ENCODE assay signal across 8 mouse cellular contexts in genomic region chr2:140170803-140171553, GRCm38 (mm10). TPM values are rescaled to one million over a fixed set of nuclear protein-coding genes. Genes with fewer than 3 reads are reported as not detected.
A peak's percentile ranks its signal among the peaks of the same experiment; 100 is the strongest.
DNase-seq lines count a peak whose midpoint lies in the region; ATAC-seq lines count a peak whose summit lies in the region.

No protein-coding gene starts in this region.

- H3K9ac ChIP-seq in hindbrain, embryonic 13.5 days: peak overlapping the region; percentile 91

- peak overlapping the region; percentile 66 for H3K4me2 ChIP-seq in hindbrain, embryonic 13.5 days

- peak overlapping the region; percentile 89 for H3K4me3 ChIP-seq in hindbrain, embryonic 13.5 days

- no peaks in the 10 kb centered on the region for H3K27me3 ChIP-seq in hindbrain, embryonic 13.5 days

- DNase-seq in cerebellum, adult 9-10 months: peak; percentile 24
- no peak for DNase-seq in cerebellum, postnatal 36 days
- peak; percentile 12 for DNase-seq in thymus, postnatal 4 days
- no peak for DNase-seq in thymus, adult 18-20 months
- no peak for DNase-seq in urinary bladder, postnatal 4 days (ENCODE audit: low spot score in 2 of 2)
- DNase-seq in thymus, postnatal 0 days (ENCODE audit: low spot score): no peak

- peaks cover 27% of the 10 kb centered on the region for H3K4me1 ChIP-seq in hindbrain, embryonic 13.5 days (replicated peaks)

- 8% methylated on average over 28 of the region's 28 CpGs for WGBS in hindbrain, embryonic 13.5 days

- H3K36me3 ChIP-seq in hindbrain, embryonic 13.5 days: peaks cover 25% of the 10 kb centered on the region

- peak overlapping the region; percentile 88 for H3K27ac ChIP-seq in hindbrain, embryonic 13.5 days

- ATAC-seq in hindbrain, embryonic 13.5 days (ENCODE audit: low FRiP score): peak; percentile 82
- peak; percentile 71 for ATAC-seq in megakaryocyte-erythroid progenitor cell, adult 5-6 weeks (replicated peaks; ENCODE audit: low FRiP score, low TSS enrichment, poor library complexity, severe bottlenecking)

- H3K9me3 ChIP-seq in hindbrain, embryonic 13.5 days: no peaks in the 10 kb centered on the region

RNA-seq across cellular contexts. Expression of gene Ndufaf5, which starts 0.5 kb away (rescaled TPM):
- polyA plus RNA-seq in hindbrain, embryonic 13.5 days (2015; fragmentation: Nextera tagmentation; extraction: Ambion mirVana): 44.9 and 47.5 TPM in 2 replicates
- total RNA-seq in megakaryocyte-erythroid progenitor cell, adult 5-6 weeks (2014; fragmentation: Nextera tagmentation): 9.7 and 23.7 TPM in 2 replicates
- 22.4 and 30.5 TPM in 2 replicates for total RNA-seq in megakaryocyte-erythroid progenitor cell, adult 5-6 weeks (2017)
- 20.5 and 21.5 TPM in 2 replicates for polyA plus RNA-seq in thymus, postnatal 0 days (2015; fragmentation: Nextera tagmentation; extraction: Ambion mirVana)

RNA-seq across cellular contexts. Expression of gene Esf1, which starts 0.6 kb away (rescaled TPM):
- 21.1 and 21.5 TPM in 2 replicates for polyA plus RNA-seq in hindbrain, embryonic 13.5 days (2015; fragmentation: Nextera tagmentation; extraction: Ambion mirVana)
- total RNA-seq in megakaryocyte-erythroid progenitor cell, adult 5-6 weeks (2014; fragmentation: Nextera tagmentation): 47.0 and 53.4 TPM in 2 replicates
- total RNA-seq in megakaryocyte-erythroid progenitor cell, adult 5-6 weeks (2017): 103 and 156 TPM in 2 replicates
- 17.6 and 24.6 TPM in 2 replicates for polyA plus RNA-seq in thymus, postnatal 0 days (2015; fragmentation: Nextera tagmentation; extraction: Ambion mirVana)

RNA-seq across cellular contexts. Expression of gene Gm17374, which starts 19.1 kb away (rescaled TPM):
- not detected in 2 replicates for polyA plus RNA-seq in hindbrain, embryonic 13.5 days (2015; fragmentation: Nextera tagmentation; extraction: Ambion mirVana)
- not detected in 2 replicates for total RNA-seq in megakaryocyte-erythroid progenitor cell, adult 5-6 weeks (2014; fragmentation: Nextera tagmentation)
- not detected in 2 replicates for total RNA-seq in megakaryocyte-erythroid progenitor cell, adult 5-6 weeks (2017)
- polyA plus RNA-seq in thymus, postnatal 0 days (2015; fragmentation: Nextera tagmentation; extraction: Ambion mirVana): not detected in 2 replicates

Comparison
In these comparisons a context has a peak if more than half of its experiments do, and no peak if none do; other contexts are left out.
1. DNase-seq: peak in cerebellum, adult 9-10 months (single experiment) and thymus, postnatal 4 days (single experiment); none in cerebellum, postnatal 36 days (0 of 2), thymus, adult 18-20 months (0 of 2), urinary bladder, postnatal 4 days (0 of 2) and thymus, postnatal 0 days (single experiment).